Mouse (Mus musculus) limb, embryonic 11.5 days (tissue): ENCODE results near the gene Ankrd22. TPM values are rescaled to one million over a fixed set of nuclear protein-coding genes. Genes with fewer than 3 reads are reported as not detected.

Source experiments
- ATAC-seq: fragments of 200-750 bp; cut with Nextera tagmentation; 2 replicates; pipeline ENCODE4 v1.8.0; 2017; ENCODE audit warnings: low read depth; ENCODE audit not compliant: insufficient number of reproducible peaks, low FRiP score, low TSS enrichment
- DNase-seq: peaks from one replicate; pipeline ENCODE4 v3.0.0-alpha.2; 2015; ENCODE audit warnings: low spot score
- H3K27ac ChIP-seq: fragments of 300-500 bp; sonication (generic); replicated peaks from 2 replicates; pipeline ENCODE4 v1.5.1; 2014; ENCODE audit warnings: low read depth, mild to moderate bottlenecking, low read length
- H3K27me3 ChIP-seq: fragments of 300-500 bp; sonication (generic); 2 replicates; pipeline ENCODE4 v1.6.1; 2014; ENCODE audit warnings: mild to moderate bottlenecking, low read length, mixed read lengths; ENCODE audit not compliant: control insufficient read depth, insufficient read depth
- H3K36me3 ChIP-seq: fragments of 300-500 bp; sonication (generic); 2 replicates; pipeline ENCODE4 v1.6.1; 2014; ENCODE audit warnings: mild to moderate bottlenecking, low read length, moderate library complexity, mixed read lengths; ENCODE audit not compliant: control insufficient read depth, insufficient read depth
- H3K4me1 ChIP-seq: fragments of 300-500 bp; sonication (generic); 2 replicates; pipeline ENCODE4 v1.6.1; 2014; ENCODE audit warnings: low read length, mixed read lengths; ENCODE audit not compliant: control insufficient read depth, insufficient read depth
- H3K4me2 ChIP-seq: fragments of 300-500 bp; sonication (generic); 2 replicates; pipeline ENCODE4 v1.6.1; 2014; ENCODE audit warnings: low read depth, mild to moderate bottlenecking, moderate library complexity; ENCODE audit not compliant: severe bottlenecking
- H3K4me3 ChIP-seq: fragments of 300-500 bp; sonication (generic); 2 replicates; pipeline ENCODE4 v1.5.1; 2014; ENCODE audit warnings: low read depth, low read length
- H3K9ac ChIP-seq: fragments of 300-500 bp; sonication (generic); 2 replicates; pipeline ENCODE4 v1.6.1; 2014; ENCODE audit warnings: mild to moderate bottlenecking, low read length
- H3K9me3 ChIP-seq: fragments of 300-500 bp; sonication (generic); 2 replicates; pipeline ENCODE4 v1.6.1; 2016; ENCODE audit warnings: low read length; ENCODE audit not compliant: control insufficient read depth
- WGBS: fragments of 180-500 bp; shearing (Covaris S2); extraction: QIAGEN DNeasy Blood & Tissue Kit; methylation state at CpG from one replicate; pipeline ENCODE4 v1.1.7; 2014; 5-methylcytosine and 5-hydroxymethylcytosine counted together
- polyA plus RNA-seq: library from polyadenylated mRNA; unstranded; fragments of >200 nt; fragmentation: Nextera tagmentation; extraction: Ambion mirVana; gene quantifications from 2 replicates; pipeline ENCODE4 v1.2.1, GENCODE M21; 2014

The Ankrd22 gene
- polyA plus RNA-seq, 1 experiment from 2014 or later, result not detected

DNA sequence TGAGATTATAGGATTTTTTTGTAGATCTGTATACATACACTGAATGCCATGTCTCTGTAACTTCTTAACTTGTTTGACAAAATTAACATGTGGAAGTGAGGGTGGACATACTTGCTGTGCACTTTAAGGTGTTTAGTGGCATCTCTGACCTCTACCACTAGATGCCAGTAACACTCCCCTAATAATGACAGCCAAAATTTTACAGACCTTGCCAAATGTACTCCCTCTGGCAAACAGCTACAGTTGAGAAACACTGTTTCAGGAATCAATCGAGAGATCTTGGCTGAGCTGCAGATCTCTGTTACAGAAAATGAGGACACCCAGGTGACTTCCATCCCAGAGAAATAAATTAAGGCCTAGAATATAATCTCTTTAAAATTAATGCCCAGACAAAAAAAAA lies 69.6 kb downstream of the Ankrd22 start:
- Histone ChIP-seq H3K36me3 (no peaks in the 10 kb centered on the region), H3K4me3 (no peak overlapping the region), H3K9ac (no peak overlapping the region), H3K4me2 (no peak overlapping the region), H3K27ac (no peak overlapping the region), H3K4me1 (no peaks in the 10 kb centered on the region), H3K27me3 (no peaks in the 10 kb centered on the region), H3K9me3 (no peaks in the 10 kb centered on the region)
- no peak for DNase-seq
- ATAC-seq, result no peak
- 73% methylated on average over 1 of the region's 1 CpGs for WGBS

GRCm38 (mm10) chr19:34095381-34095780 lies 70.5 kb downstream of the Ankrd22 start:
- Histone ChIP-seq H3K9ac (no peak overlapping the region), H3K9me3 (no peaks in the 10 kb centered on the region), H3K27me3 (no peaks in the 10 kb centered on the region), H3K4me3 (no peak overlapping the region), H3K4me1 (no peaks in the 10 kb centered on the region), H3K4me2 (no peak overlapping the region), H3K27ac (no peak overlapping the region), H3K36me3 (no peaks in the 10 kb centered on the region)
- 82% methylated on average over 5 of the region's 5 CpGs for WGBS
- DNase-seq, result no peak
- no peak for ATAC-seq

DNA sequence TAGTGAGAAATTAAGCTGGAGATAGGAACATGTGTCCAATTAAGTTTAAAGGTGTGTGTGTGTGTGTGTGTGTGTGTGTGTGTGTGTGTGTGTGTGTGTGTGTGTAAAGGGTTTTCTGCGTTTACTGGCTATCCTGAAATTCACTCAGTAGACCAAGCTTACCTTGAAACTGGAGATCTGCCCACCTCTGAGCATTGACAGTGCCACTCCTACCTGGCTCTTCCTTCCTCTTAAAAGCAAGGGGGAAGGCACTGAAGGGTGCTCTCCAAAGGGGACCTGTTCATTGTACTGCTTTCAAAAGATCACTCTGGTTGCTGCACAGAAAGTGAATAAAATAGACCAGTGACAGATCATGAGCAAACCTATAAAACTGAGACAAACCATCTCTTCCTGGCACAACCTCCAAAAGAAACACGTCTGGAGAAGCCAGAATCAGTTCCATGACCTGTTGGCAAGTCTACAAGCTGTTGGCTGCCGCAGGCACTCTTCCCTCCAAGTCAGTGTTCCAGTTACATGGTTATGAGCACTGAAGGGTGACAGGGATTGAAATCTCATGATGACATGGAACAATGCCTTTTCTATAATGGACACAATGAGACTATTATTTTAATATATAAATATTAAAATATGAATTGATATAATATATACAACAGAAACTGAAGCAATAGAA lies 76.7 kb downstream of the Ankrd22 start:
- DNase-seq (no peak), ATAC-seq (no peak)
- Histone ChIP-seq H3K9ac (no peak overlapping the region), H3K27ac (no peak overlapping the region), H3K4me2 (no peak overlapping the region), H3K36me3 (no peaks in the 10 kb centered on the region), H3K9me3 (no peaks in the 10 kb centered on the region), H3K4me3 (no peak overlapping the region), H3K27me3 (no peaks in the 10 kb centered on the region), H3K4me1 (no peaks in the 10 kb centered on the region)
- 78% methylated on average over 3 of the region's 3 CpGs for WGBS

DNA sequence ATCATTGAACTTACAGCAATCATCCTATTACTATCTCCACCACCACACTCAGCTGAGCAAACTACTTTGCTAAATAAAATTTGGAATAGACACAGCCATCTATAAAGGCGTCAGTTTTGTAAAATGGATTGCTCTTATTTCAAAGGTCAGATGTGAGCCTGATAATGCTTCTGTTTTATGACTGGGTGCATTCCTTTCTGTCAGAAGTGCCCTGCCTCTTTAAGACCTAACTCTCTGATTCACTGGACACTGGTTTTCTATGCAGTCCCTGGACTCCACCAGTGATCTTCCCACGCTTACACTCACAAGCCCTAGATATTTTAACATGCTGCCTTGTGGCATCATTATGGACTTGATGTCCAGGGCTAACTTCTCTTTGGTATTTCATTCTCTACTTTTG lies 87.7 kb downstream of the Ankrd22 start:
- no peaks in the 10 kb centered on the region for H3K4me1 ChIP-seq
- H3K9ac ChIP-seq, result no peak overlapping the region
- no peaks in the 10 kb centered on the region for H3K9me3 ChIP-seq
- H3K4me3 ChIP-seq, result no peak overlapping the region
- H3K27me3 ChIP-seq, result no peaks in the 10 kb centered on the region
- DNase-seq, result no peak
- no peak overlapping the region for H3K27ac ChIP-seq
- no peak overlapping the region for H3K4me2 ChIP-seq
- H3K36me3 ChIP-seq, result no peaks in the 10 kb centered on the region
- 72% methylated on average over 2 of the region's 2 CpGs for whole genome bisulfite sequencing
- no peak for ATAC-seq

DNA sequence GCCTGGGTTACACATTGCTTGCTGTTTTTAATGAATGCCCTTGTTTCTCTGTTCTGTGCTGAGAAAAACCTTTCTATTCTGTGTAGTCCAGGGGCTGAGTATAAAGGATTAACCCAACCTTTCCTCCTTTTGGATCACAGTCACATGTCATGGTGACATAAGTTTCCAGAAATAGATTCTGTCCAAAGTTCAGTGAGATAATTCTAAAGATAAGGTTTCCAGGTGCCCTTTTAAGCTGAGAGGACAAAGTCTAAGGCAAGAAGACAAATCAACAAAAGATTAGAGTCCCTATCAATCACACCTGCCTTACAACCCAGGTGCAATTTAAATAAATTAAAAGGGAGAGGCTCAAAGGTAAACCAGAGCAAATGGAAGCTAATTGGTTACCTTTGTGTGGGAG lies 91.6 kb downstream of the Ankrd22 start:
- Histone ChIP-seq H3K9me3 (no peaks in the 10 kb centered on the region), H3K4me3 (no peak overlapping the region), H3K27me3 (no peaks in the 10 kb centered on the region), H3K9ac (no peak overlapping the region), H3K4me2 (no peak overlapping the region), H3K36me3 (no peaks in the 10 kb centered on the region), H3K4me1 (no peaks in the 10 kb centered on the region), H3K27ac (no peak overlapping the region)
- no peak for DNase-seq
- ATAC-seq, result no peak

Other genes starting within 250 kb of the Ankrd22 start
- gene Lipf, start 204.9 kb downstream of the Ankrd22 start, polyA plus RNA-seq, result not detected in 2 replicates
- not detected in 2 replicates for gene Lipk, start 157.8 kb downstream of the Ankrd22 start, polyA plus RNA-seq
- gene Lipn, start 98.7 kb downstream of the Ankrd22 start, polyA plus RNA-seq, result not detected in 2 replicates
- gene Lipm, start 65.1 kb downstream of the Ankrd22 start, polyA plus RNA-seq, result not detected in 2 replicates
- 11.9 and 12.0 TPM in 2 replicates for gene Stambpl1, start 26.2 kb upstream of the Ankrd22 start, polyA plus RNA-seq
- 43.5 and 48.5 TPM in 2 replicates for gene Acta2, start 89.5 kb upstream of the Ankrd22 start, polyA plus RNA-seq
- 0.44 and 0.72 TPM in 2 replicates for gene Fas, start 124.6 kb upstream of the Ankrd22 start, polyA plus RNA-seq